Mouse (Mus musculus) stomach, postnatal 0 days (tissue): ENCODE measurements around the gene Mymx.

Experiments
- CTCF ChIP-seq: IDR thresholded peaks from 2 replicates; pipeline ENCODE4 v1.5.1; 2016; ENCODE audit warnings: antibody characterized with exemption, low read depth, mild to moderate bottlenecking, moderate library complexity
- EP300 ChIP-seq: optimal IDR thresholded peaks from 2 replicates; pipeline ENCODE3; 2016; ENCODE audit warnings: antibody characterized with exemption

GRCm38 (mm10) chr17:45556514-45557245 lies 45.2 kb downstream of the Mymx start:
- TF ChIP-seq CTCF, result no peak
- TF ChIP-seq EP300, result no peak
